Mouse (Mus musculus) limb, embryonic 10.5 days (tissue): ENCODE data around the gene Brd9. TPM values are rescaled to one million over a fixed set of nuclear protein-coding genes. Genes with fewer than 3 reads are reported as not detected.
A peak's percentile ranks its signal among the peaks of the same experiment; 100 is the strongest.

Experiments
- DNase-seq: peaks from one replicate; pipeline ENCODE4 v3.0.0-alpha.2; 2017; ENCODE audit warnings: low spot score
- H3K27ac ChIP-seq: fragments of 300-500 bp; sonication (generic); 2 replicates; pipeline ENCODE4 v1.5.1; 2016; ENCODE audit warnings: mild to moderate bottlenecking
- H3K27me3 ChIP-seq: fragments of 300-500 bp; sonication (generic); 2 replicates; pipeline ENCODE4 v1.6.1; 2016; ENCODE audit warnings: low read depth, mild to moderate bottlenecking; ENCODE audit not compliant: poor library complexity, severe bottlenecking
- H3K36me3 ChIP-seq: fragments of 300-500 bp; sonication (generic); 2 replicates; pipeline ENCODE4 v1.6.1; 2016; ENCODE audit warnings: mild to moderate bottlenecking, moderate library complexity
- H3K4me1 ChIP-seq: fragments of 300-500 bp; sonication (generic); 2 replicates; pipeline ENCODE4 v1.6.1; 2016
- H3K4me3 ChIP-seq: fragments of 300-500 bp; sonication (generic); 2 replicates; pipeline ENCODE4 v1.5.1; 2016; ENCODE audit warnings: mild to moderate bottlenecking, moderate library complexity
- H3K9me3 ChIP-seq: fragments of 300-500 bp; sonication (generic); replicated peaks from 2 replicates; pipeline ENCODE4 v1.6.1; 2016; ENCODE audit warnings: mild to moderate bottlenecking
- WGBS: fragments of 180-500 bp; shearing (Covaris S2); methylation state at CpG from one replicate; pipeline ENCODE4 v1.1.7; 2016; 5-methylcytosine and 5-hydroxymethylcytosine counted together
- polyA plus RNA-seq: library from polyadenylated mRNA; unstranded; fragments of >200 nt; fragmentation: Nextera tagmentation; extraction: Ambion mirVana; gene quantifications from 2 replicates; pipeline ENCODE4 v1.2.1, GENCODE M21; 2016

The Brd9 gene
- 42.8 and 55.3 TPM in 2 replicates for polyA plus RNA-seq

DNA sequence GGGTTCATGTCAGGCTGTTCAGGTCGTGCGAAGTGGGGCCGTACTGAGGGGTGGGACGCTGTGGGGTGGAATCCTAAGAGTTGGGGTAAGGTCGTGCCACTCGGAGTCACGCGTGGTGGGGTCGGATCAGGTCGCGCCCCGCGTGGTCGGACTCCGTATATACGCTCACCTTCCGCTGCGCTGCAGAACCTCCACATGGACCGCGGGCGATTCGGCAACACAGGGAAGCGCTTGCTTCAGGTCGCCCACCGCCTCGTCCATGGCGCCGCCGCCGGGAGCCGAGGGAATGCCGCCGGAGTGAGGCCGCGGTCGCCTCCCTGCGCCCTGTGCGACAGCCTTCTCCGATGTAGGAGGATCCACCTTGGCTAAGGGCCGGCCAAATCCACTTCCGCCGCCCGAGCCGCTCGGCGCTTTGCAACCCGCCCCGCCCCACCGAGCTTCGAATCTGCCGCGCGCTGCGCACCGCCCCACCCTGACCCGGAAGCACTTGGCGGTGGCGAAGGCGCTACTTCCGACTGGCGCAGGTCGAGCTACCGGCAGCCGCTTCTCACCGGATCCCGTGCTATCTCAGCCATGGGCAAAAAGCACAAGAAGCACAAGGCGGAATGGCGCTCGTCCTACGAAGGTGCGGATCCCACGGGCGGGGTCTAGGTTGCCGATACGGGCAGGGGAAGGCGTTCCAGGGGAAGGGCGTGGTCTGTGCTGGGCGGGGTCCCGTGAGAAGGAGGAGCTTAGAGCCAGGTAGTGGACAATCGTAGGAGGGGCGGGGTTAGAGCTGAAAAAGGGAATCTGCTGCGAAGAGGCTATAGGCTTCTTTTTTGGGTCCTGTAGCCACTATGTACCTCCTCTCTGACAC lies at the start of gene Brd9, which contains the start of gene Trip13:
Brd9 (plus strand) TSS at position 491 of the 856 bp plus-strand sequence.
Trip13 (minus strand) TSS at position 464 of the 856 bp plus-strand sequence.
- H3K4me3 ChIP-seq = peak within 1 kb of the TSS; percentile 83
- no peaks in the 10 kb centered on the region for H3K27me3 ChIP-seq
- no peaks in the 10 kb centered on the region for H3K9me3 ChIP-seq
- peaks cover 14% of the 10 kb centered on the region for H3K4me1 ChIP-seq
- peak; percentile 97 for DNase-seq
- peaks cover 68% of the 10 kb centered on the region for H3K36me3 ChIP-seq
- under 1% methylated on average over 81 of the region's 82 CpGs for WGBS
- H3K27ac ChIP-seq = peak within 1 kb of the TSS; percentile 95

DNA sequence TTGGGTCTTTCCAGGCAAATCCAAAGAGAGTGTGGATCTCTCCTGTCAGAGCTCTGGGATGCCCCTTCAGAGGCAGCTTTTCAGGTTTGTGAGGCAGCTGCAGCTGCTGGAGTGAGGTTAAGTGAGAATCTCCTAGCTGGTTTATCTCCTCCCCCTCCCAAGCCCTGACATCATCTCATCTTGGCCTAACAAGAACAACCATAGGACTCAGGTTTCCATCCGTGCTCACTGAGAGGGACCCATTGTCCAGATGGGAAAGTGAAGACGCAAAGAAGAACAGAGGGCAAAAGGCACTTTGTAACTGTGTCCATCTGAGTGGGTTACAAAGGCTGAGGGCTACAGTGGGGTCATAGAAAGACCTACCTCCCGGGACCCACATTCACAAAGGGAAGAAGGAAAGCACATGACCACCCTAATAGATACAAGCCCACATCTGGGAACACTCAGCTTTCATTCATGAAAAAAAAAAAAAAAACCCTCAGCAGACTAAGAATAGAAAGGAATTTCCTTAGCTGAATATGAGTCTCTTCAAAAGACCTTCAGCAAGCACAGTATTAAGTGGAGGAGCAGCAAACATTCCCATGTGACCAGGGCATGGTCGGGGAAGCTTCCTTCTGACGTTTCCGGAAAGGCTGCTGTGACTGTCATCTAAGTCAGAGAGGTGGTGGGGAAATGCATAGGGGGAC lies 45.0 kb upstream of the Brd9 start:
- no peaks in the 10 kb centered on the region for H3K9me3 ChIP-seq
- H3K27me3 ChIP-seq = no peaks in the 10 kb centered on the region
- H3K4me3 ChIP-seq = no peak overlapping the region
- H3K36me3 ChIP-seq = no peaks in the 10 kb centered on the region
- DNase-seq = no peak
- WGBS = 59% methylated on average over 6 of the region's 6 CpGs
- peak overlapping the region; percentile 72; the same call in 1 of the 2 replicates for H3K27ac ChIP-seq
- peaks cover 34% of the 10 kb centered on the region for H3K4me1 ChIP-seq

DNA sequence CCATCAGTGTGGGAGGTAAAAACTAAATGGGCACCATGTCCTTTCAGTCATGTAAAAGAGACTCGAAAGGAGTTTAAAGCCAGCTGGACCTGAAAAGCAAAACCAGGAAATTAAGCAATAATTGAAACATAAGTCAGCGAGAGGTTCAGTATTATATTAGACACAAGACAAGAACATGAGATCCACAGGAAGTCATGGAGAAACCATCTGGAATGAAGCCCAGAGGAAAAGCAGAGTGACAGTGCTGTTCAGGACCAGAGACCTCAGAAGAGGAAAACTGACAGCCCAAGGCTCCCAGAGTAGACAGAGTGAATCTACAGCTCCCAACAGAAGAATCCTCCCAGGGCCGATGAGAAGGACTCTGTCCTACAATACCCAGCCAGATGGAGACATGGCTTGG lies 40.0 kb upstream of the Brd9 start:
- no peaks in the 10 kb centered on the region for H3K27me3 ChIP-seq
- 87% methylated on average over 3 of the region's 3 CpGs for WGBS
- no peak for DNase-seq

DNA sequence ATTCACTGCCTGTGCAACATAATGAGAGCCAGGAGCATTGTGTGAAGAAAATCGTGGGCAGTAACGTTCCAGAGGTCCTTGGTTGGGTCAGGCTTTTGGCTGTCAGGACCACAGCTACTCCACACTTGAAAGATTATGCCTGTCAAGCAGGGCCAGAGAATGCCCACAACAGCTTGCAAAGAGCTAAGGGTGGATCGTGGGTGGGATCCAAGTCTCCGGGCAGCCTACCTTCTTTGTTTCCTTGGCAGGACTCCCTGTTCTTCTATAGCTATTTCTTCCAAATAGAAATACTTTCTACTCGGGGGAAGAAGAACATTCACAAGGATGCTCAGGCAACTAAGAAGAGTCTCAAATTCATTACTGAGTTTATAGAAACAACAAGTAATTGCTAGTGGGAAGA lies 30.5 kb upstream of the Brd9 start:
- Histone ChIP-seq H3K27ac (no peak overlapping the region), H3K36me3 (peaks cover 37% of the 10 kb centered on the region), H3K4me1 (no peaks in the 10 kb centered on the region), H3K9me3 (no peaks in the 10 kb centered on the region), H3K4me3 (no peak overlapping the region), H3K27me3 (no peaks in the 10 kb centered on the region)
- 88% methylated on average over 5 of the region's 5 CpGs for WGBS
- DNase-seq = no peak

More for the DNA sequence above, 40.0 kb upstream of the Brd9 start:
- Histone ChIP-seq H3K4me1 (peaks cover 13% of the 10 kb centered on the region), H3K4me3 (no peak overlapping the region), H3K36me3 (no peaks in the 10 kb centered on the region), H3K9me3 (no peaks in the 10 kb centered on the region), H3K27ac (no peak overlapping the region)

DNA sequence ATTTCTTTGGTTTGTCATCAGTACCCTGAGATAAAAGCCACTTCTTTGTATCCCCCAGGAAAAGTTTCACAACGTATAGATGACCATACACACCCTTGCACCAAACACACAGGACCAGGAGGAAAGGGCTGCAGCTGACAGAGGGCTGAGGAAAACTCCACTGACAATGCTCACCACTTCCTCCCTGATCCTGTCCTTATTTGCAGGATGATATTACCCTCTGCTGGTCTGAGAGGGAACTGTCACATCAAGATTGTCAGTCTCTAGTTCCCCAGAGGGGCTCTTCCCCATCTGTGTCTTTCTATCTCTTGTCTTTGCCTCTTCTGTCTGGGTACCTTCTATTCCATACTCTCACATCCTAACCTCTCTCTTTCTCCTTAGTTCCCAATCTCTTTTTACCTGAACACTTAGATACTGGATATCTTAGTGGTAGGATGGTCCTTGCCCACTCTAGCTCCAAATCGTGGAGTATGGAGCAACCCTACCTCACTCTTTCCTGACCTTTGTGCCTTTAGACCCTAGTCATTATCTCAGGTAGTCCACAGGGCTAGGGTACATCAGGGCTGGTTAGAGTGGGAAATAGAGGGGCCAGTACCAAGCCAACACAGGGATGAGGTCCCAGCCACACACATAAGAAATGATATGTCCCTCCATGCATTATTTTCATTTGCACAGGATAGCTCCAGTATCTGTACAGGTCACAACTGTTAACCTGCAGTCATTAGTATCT lies 29.8 kb upstream of the Brd9 start:
- H3K4me3 ChIP-seq = no peak overlapping the region
- no peaks in the 10 kb centered on the region for H3K4me1 ChIP-seq
- no peak overlapping the region for H3K27ac ChIP-seq
- H3K9me3 ChIP-seq = no peaks in the 10 kb centered on the region
- H3K36me3 ChIP-seq = peaks cover 44% of the 10 kb centered on the region
- no peak for DNase-seq
- 72% methylated on average over 2 of the region's 2 CpGs for WGBS
- no peaks in the 10 kb centered on the region for H3K27me3 ChIP-seq

DNA sequence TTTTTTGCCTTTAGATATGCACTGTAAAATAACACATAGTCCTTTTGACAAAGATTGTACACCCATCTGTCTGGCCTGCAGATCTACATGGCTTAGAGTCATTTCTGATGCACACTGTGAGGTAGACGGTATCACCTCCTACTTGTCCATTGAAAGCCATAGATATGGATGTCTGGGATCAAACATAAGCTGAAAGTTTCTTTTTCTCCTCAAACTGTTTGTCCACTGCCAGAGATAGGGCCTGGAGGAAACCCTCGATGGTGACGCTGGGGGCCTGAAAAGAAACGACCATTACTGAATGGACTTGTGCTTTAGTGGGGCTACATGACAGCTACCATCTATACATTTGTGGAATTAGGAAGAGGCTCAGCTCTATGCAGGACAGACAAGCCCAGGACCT lies 24.5 kb upstream of the Brd9 start:
- peaks cover 84% of the 10 kb centered on the region for H3K36me3 ChIP-seq
- 95% methylated on average over 4 of the region's 4 CpGs for WGBS
- no peaks in the 10 kb centered on the region for H3K9me3 ChIP-seq
- no peaks in the 10 kb centered on the region for H3K27me3 ChIP-seq
- no peak for DNase-seq
- H3K27ac ChIP-seq = no peak overlapping the region
- H3K4me1 ChIP-seq = no peaks in the 10 kb centered on the region
- H3K4me3 ChIP-seq = no peak overlapping the region

DNA sequence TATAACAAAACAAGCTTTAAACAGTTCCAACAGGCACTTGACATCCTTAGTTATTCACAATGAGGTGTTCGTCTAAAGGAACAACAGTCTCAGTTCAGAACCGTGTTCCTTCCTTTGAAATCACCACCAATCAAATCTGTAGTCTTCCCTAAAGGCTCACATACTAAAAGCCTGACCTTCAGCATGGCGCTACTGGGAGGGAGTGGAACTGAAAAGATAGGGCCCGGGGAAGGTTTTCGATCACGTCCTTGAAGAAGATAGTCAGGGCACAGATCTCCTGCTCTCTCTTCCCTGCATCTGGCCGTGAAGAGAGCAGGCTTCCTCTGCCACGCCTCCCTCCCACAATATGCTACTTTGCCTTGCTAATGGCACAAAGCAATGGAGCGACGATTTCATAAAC lies 5.4 kb upstream of the Brd9 start:
- 94% methylated on average over 10 of the region's 10 CpGs for WGBS
- peaks cover 87% of the 10 kb centered on the region for H3K36me3 ChIP-seq
- no peak for DNase-seq

DNA sequence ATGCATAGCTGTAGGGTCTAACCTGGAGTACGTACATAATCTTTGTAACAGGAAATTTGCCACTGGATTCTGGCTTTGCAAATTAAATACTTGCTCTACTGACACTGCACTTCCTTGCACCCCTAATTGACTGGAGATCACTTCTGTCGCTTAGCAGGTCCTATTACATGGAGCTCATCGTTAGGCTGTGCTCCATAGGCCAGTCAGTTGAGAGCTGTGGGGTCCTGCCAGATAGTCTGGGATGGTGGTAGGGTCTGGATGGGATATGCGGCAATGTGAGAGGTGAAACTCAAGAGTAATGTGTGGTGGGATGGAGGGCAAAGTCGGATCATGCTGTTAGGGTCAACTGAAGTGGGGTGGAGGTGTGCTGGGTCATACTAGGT lies 682 bp upstream of the Brd9 start:
- no peaks in the 10 kb centered on the region for H3K9me3 ChIP-seq
- H3K36me3 ChIP-seq = peaks cover 68% of the 10 kb centered on the region
- H3K27ac ChIP-seq = peak overlapping the region; percentile 95
- WGBS = 13% methylated on average over 5 of the region's 5 CpGs
- H3K27me3 ChIP-seq = no peaks in the 10 kb centered on the region
- DNase-seq = no peak
- peaks cover 14% of the 10 kb centered on the region for H3K4me1 ChIP-seq
- peak overlapping the region; percentile 83 for H3K4me3 ChIP-seq

More for the DNA sequence above, 5.4 kb upstream of the Brd9 start:
- Histone ChIP-seq H3K4me3 (no peak overlapping the region), H3K27ac (no peak overlapping the region), H3K9me3 (no peaks in the 10 kb centered on the region), H3K4me1 (peaks cover 7% of the 10 kb centered on the region), H3K27me3 (no peaks in the 10 kb centered on the region)

DNA sequence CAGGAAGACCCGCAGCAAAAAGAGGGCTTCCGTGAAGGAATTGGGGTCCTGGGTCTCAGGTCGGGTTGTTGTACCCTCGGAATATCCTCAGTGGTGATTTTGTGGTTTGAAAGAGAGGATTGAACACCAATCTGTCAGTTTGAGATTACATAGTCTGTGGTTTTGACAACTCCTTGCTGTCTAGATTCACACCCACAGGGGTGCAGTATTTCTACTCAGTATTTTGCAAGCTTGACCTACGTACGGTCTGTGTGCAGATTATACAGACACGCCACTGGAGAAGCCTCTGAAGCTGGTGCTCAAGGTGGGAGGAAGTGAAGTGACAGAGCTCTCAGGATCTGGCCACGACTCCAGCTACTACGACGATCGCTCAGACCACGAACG lies 558 bp downstream of the Brd9 start:
- Histone ChIP-seq H3K36me3 (peaks cover 68% of the 10 kb centered on the region), H3K4me3 (peak overlapping the region; percentile 83), H3K9me3 (no peaks in the 10 kb centered on the region), H3K27me3 (no peaks in the 10 kb centered on the region), H3K27ac (peak overlapping the region; percentile 95), H3K4me1 (peaks cover 14% of the 10 kb centered on the region)
- 54% methylated on average over 13 of the region's 13 CpGs for WGBS
- no peak for DNase-seq

DNA sequence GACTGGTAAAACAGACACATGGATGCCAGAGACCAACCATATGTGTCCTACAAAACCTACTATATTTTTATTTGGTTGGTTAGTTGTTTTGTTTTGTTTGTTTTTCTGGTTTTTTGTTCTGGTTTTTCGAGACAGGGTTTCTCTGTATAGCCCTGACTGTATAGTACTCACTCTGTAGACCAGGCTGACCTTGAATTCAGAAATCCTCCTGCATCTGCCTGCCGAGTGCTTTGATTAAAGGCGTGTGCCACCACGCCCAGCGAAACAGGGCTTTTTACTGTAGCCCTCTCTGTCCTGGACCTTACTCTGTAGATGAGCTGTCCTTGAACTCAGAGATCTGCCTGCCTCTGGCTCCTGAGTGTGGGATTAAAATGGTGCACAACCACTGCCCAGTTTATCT lies 1.5 kb downstream of the Brd9 start:
- WGBS = 92% methylated on average over 5 of the region's 5 CpGs
- Histone ChIP-seq H3K27me3 (no peaks in the 10 kb centered on the region), H3K36me3 (peaks cover 68% of the 10 kb centered on the region), H3K4me3 (no peak overlapping the region), H3K4me1 (peaks cover 14% of the 10 kb centered on the region), H3K9me3 (no peaks in the 10 kb centered on the region), H3K27ac (no peak overlapping the region)
- DNase-seq = no peak

DNA sequence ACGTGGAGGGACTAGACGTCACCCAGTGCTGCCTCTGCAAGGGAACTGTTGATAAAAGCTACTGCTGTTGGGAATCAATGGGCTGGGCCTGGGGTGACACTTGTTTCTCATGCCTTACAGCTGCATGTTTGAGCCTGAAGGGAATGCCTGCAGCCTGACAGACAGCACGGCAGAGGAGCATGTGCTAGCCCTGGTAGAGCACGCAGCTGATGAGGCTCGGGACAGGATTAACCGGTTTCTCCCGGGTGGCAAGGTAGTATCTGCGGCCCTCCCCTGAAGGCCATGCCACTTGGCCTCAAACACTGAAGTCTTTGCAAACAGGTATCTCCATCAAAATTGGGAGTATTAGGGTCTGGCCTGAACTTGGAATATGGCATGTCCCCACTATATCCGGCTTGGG lies 7.0 kb downstream of the Brd9 start:
- H3K4me3 ChIP-seq = no peak overlapping the region
- WGBS = 94% methylated on average over 9 of the region's 9 CpGs
- no peak overlapping the region for H3K27ac ChIP-seq
- DNase-seq = no peak
- no peaks in the 10 kb centered on the region for H3K27me3 ChIP-seq
- peaks cover 97% of the 10 kb centered on the region for H3K36me3 ChIP-seq
- H3K9me3 ChIP-seq = no peaks in the 10 kb centered on the region
- H3K4me1 ChIP-seq = no peaks in the 10 kb centered on the region

DNA sequence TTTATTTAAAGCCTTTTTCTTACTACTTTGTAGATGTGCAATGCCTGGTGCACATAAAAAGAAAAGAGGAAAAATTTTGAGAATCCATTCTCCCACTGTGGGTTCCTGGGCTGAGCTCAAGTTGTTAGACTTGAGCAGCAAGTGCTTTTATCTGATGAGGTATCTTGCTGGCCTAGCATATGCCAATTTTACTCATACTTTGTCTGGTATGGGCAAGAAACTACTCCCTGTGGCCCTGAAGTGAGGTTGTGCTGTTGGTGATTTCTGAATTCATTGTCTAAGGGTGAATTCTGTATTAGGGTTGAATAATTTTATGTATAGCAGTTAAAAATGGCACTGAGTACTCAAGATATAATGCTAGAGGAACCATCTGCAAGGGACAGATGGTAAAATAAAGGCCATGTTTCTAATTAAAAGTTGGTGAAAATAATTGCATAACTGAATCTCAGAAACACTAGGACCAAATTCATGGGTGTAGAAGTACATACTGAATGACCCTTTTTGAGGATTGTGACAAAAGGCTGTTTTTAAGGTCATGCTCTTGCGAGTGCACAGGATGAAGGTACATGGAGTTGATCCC lies 16.0 kb downstream of the Brd9 start:
- Histone ChIP-seq H3K9me3 (no peaks in the 10 kb centered on the region), H3K27ac (no peak overlapping the region), H3K4me1 (no peaks in the 10 kb centered on the region), H3K36me3 (peaks cover 95% of the 10 kb centered on the region), H3K4me3 (no peak overlapping the region), H3K27me3 (no peaks in the 10 kb centered on the region)
- WGBS = 94% methylated on average over 1 of the region's 1 CpGs
- no peak for DNase-seq
